Mouse (Mus musculus): ENCODE results near the gene Bmp5.

The Bmp5 gene

DNA sequence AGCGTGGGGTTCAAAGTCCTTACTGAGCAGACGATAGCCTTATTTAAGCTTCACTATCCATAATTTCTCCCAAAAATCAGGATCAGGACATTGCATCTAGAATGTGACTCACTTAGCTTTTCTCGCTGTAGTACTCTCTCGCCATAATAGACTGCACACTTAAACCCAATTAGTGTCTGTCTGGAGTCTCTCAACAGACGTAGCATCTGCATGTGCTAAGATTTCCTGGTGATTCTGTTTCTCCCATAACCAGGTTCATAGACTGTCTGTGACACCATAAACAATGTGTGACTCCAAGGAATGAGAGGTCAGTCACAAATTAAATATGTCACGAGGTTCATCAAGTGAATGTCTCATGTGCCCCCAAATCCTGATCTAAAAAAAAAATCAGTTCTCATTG, 65.7 kb downstream of the Bmp5 start:
- DNase-seq (ENCODE audit: low read depth, low spot score) = no peak

GRCm38 (mm10) chr9:75846010-75846409, 70.8 kb downstream of the Bmp5 start:
- no peak for DNase-seq (ENCODE audit: low read depth, low spot score)

DNA sequence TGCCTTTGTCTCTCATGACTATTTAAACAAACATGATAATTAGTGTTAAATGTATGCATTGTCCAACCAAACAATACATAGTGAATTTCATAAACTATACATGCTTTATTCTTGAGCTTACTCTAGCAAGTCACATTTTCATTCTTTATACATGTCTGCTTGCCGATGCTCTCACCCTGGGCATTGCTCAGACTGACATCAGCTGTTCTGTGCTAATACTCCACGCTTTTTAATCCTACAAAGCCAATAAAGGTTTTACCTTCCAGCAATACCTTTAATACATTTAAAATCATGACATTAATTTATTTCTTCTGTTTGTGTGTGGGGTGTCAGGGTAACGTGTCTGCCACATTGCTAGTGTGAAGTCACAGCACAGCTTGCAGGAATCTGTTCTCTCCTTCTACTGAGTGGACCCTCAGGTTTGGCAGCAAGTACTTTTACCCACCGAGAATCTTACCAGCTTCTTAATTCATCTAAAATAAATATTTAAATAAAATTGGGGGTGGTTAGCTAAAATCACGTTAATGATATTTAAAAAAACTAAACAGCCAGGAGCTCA, 75.6 kb downstream of the Bmp5 start:
- DNase-seq (ENCODE audit: low read depth, low spot score) = no peak

- no peak for DNase-seq (ENCODE audit: low read depth, low spot score)
Measured at GRCm38 (mm10) chr9:75858161-75858560, 83.0 kb downstream of the Bmp5 start.

DNA sequence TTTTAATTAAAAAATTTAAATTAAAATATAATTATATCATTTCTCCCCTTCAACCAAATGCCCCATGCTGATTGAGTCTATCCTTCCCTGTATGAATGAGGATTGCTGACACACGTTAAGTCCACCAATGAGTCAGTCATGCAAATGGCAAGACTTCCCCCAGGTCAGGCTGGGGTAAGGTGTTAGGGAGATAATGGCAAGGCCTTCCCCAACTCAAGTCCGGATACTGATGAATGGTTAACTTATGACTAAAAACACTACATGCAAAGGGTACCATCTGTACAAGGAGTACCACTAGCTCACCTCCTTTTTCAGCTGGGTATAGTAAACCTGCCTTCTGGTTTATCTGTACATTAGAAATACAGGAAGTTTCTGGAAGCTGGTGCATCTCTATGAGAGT, 83.8 kb downstream of the Bmp5 start:
- no peak for DNase-seq (ENCODE audit: low read depth, low spot score)

GRCm38 (mm10) chr9:75870332-75871177, 95.4 kb downstream of the Bmp5 start:
- no peak for DNase-seq (ENCODE audit: low read depth, low spot score)

DNA sequence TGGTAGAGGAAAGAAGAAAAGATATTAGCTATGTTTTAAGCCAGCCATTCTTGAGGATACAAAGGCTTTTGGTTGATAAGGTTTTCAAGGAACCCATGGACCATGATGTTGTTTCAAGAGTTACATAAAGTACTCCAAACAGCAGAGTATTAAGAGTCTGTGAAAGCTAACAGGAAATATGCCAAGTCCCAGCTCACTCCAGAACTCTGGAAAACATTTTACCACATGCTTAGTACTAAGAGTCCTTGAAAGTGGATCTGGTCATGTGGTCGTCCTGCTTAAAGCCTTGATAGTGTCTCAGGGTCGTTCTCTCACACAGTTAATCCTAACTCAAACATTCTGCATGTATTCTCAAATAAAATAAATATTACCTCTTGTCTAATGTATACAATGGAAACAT, 101.2 kb downstream of the Bmp5 start:
- DNase-seq (ENCODE audit: low read depth, low spot score) = no peak

DNA sequence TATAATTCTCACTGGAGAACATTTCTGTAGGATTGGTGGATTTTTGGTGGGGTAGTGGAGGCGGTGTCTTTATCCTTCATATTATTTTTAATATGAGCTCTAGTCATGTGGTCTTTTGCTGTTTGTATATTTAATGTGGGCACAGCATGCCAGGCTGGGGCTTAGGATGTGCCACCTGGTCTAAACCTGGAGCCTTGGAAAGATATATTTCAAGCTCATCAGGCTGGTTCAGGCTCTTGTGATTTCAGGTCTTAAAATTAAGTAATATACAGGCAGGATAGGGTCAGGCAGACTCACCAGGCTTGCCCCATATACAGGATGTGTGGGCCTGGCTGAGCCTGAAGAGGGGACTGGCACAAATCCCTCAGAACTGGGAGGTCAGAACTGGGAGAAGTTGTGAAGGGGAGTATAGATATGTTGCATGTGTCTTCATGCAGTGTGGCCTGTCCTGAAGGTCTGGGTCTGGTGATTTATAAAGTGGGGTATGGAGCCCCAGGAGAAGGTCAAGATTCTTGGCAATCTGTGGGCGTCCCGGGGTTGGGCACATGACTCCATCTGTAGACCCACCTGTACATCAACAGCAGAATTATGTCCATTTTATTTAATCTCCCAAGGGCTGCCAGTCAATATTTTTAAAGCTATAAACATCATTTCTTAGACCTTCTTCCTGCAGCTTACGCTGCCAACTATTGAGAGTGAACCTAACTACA, 108.5 kb downstream of the Bmp5 start:
- no peak for DNase-seq (ENCODE audit: low read depth, low spot score)

GRCm38 (mm10) chr9:75886801-75887544, 111.8 kb downstream of the Bmp5 start:
- no peak for DNase-seq (ENCODE audit: low read depth, low spot score)

DNA sequence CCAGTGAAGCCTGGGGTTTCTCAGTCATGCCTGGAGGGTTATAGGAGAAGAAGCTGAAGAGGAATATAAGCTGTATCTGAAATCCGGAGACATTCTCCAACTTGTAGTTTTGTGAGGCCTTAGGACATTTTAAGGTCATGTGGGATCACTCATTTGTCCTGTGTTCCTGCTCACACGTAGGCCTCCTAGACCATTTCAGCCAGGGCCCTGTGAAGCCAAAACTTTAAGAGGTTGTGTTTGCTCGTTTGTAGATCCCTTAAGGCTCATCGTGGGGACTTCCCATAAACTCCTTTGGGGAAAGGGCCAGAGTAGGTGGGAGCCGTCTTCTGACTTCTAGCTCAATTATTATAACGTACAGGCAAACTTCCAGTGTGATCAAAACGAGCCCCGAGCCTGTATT, 121.8 kb downstream of the Bmp5 start:
- no peak for DNase-seq (ENCODE audit: low read depth, low spot score)

- DNase-seq (ENCODE audit: low read depth, low spot score) = no peak
Measured at GRCm38 (mm10) chr9:75898022-75898421, 122.9 kb downstream of the Bmp5 start.

GRCm38 (mm10) chr9:75901219-75901618, 126.1 kb downstream of the Bmp5 start:
- DNase-seq (ENCODE audit: low read depth, low spot score) = no peak

GRCm38 (mm10) chr9:75905497-75905896, 130.3 kb downstream of the Bmp5 start:
- DNase-seq (ENCODE audit: low read depth, low spot score) = peak; percentile 62

DNA sequence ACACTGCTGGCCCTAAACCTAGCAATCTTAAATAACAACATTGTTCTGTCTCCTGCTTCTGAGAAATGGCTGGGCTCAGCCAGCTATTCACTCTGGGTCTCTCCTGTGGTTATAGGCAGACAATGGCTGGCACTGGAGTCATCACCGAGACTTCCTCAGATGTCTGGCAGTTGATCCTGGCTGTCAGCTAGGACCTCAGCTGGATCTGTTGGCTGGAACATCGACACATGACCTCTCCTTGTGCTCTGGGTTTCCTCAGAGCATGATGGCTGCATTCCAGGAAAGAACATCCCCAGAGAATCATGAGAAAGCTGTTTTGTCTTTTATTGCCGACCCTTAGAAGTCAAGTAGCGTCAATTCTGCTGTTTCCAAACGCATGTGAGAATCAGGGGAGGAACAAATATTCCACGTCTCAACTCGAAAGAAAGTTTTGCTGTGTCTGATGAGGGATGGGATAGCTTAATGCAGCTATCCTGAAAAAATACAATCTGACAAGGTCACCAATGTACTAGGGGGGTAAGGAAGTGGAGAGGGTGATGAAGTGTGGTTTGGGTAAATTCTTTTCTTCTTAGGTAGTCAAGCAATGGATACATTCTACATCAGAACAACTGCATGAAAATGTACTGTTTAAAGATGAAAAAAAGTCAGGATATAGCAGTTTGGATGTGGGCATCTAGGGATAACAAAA, 135.1 kb downstream of the Bmp5 start:
- no peak for DNase-seq (ENCODE audit: low read depth, low spot score)

- no peak for DNase-seq (ENCODE audit: low read depth, low spot score)
Measured at GRCm38 (mm10) chr9:75911542-75911941, 136.4 kb downstream of the Bmp5 start.

DNA sequence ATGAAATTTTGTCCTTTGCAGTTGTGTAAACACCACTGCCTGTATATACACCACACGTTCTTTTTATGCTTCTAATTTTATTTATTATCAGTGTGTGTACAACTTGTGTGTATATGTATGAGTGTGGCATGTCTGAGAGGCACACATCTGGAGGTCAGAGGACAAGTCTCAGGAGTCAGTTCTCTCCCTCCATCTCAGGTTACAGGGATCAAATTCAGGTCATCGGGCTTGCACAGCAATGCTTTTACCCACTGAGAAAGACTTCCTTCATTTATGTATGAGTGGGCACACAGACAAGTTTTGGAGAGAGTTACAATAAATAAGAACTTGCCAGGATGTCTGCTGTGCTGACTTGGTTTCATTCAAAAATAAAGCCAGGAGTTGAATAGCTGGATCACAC, 140.9 kb downstream of the Bmp5 start:
- DNase-seq (ENCODE audit: low read depth, low spot score) = no peak

GRCm38 (mm10) chr9:75927196-75927880, 152.2 kb downstream of the Bmp5 start:
- no peak for DNase-seq (ENCODE audit: low read depth, low spot score)

DNA sequence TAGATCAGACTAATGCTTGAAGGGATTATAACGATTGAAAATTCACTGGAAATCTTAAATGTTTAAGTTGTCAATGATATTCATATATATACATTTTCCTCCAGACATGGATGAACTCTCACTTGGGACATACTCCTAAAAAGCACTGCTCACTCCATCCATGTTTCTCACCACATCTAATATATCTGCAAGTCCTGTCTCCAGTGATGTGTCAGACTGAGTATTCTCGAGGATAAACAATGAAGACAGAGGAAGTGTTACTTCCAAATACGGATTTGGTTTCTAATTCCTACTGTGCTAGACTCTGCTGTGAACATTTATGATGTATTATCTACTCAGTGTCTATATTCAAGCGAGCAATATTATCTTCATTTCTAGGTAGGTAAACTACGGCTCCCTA, 152.9 kb downstream of the Bmp5 start:
- no peak for DNase-seq (ENCODE audit: low read depth, low spot score)

DNA sequence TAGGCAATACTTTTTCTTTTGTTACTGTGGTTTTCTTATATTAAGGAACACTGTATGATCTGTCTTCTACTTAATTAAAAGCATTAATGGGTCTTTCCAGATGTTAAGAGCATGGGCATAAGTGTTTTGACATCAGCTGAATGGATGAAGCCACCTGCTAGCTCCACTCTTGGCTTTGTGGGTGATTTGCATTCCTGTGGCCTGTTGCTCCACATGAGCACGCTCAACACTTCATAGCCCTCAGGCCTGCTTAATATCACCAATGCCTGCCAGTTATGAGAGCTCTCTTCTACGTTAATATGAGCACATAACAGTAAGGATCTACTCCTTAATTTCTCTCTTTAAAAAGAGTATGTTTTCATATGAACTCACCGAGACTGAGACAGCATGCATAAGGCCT, 169.5 kb downstream of the Bmp5 start:
- no peak for DNase-seq (ENCODE audit: low read depth, low spot score)
